Mouse (Mus musculus) small intestine, adult 2 months (tissue): Measurements from ENCODE around the gene Mapkbp1. TPM values are rescaled to one million over a fixed set of nuclear protein-coding genes. Genes with fewer than 3 reads are reported as not detected.

Experiments
- H3K27ac ChIP-seq: fragments of 200-500 bp; 2 replicates; pipeline ENCODE4 v1.5.1; 2012; ENCODE audit warnings: low read depth, low read length, control low read depth, inconsistent platforms; ENCODE audit not compliant: insufficient read depth
- H3K27me3 ChIP-seq: fragments of 200-500 bp; 2 replicates; pipeline ENCODE4 v1.6.1; 2012; ENCODE audit warnings: mild to moderate bottlenecking, moderate library complexity, low read length, inconsistent platforms; ENCODE audit not compliant: control insufficient read depth, insufficient read depth
- H3K36me3 ChIP-seq: fragments of 200-500 bp; 2 replicates; pipeline ENCODE4 v1.6.1; 2012; ENCODE audit warnings: mild to moderate bottlenecking, low read length, control low read depth, inconsistent platforms; ENCODE audit not compliant: control insufficient read depth, insufficient read depth
- H3K4me1 ChIP-seq: fragments of 200-500 bp; 2 replicates; pipeline ENCODE4 v1.6.1; 2012; ENCODE audit warnings: low read length, inconsistent platforms, mixed read lengths; ENCODE audit not compliant: control insufficient read depth, insufficient read depth, insufficient read length
- H3K4me3 ChIP-seq: fragments of 200-500 bp; 2 replicates; pipeline ENCODE4 v1.5.1; 2012; ENCODE audit warnings: low read depth, mild to moderate bottlenecking, control low read depth, inconsistent platforms, low read length, moderate library complexity
- CTCF ChIP-seq: fragments of 200-500 bp; IDR thresholded peaks from 2 replicates; pipeline ENCODE4 v1.5.1; 2012; ENCODE audit warnings: low read depth, mild to moderate bottlenecking, control low read depth, inconsistent platforms, low read length, moderate library complexity, mixed read lengths; ENCODE audit not compliant: insufficient replicate concordance, insufficient read length; ENCODE audit errors: extremely low read depth
- POLR2A ChIP-seq: fragments of 200-500 bp; IDR thresholded peaks from 2 replicates; pipeline ENCODE4 v1.6.1; 2012; ENCODE audit warnings: low read depth, mild to moderate bottlenecking, control low read depth, inconsistent platforms, low read length, moderate library complexity
- WGBS: fragments of 180-500 bp; shearing (Covaris S2); methylation state at CpG from one replicate; pipeline ENCODE4 v1.1.7; 2018; 5-methylcytosine and 5-hydroxymethylcytosine counted together
- polyA plus RNA-seq: library from polyadenylated mRNA; depleted of rRNA; stranded (reverse); fragments of >200 nt; gene quantifications from 2 replicates; pipeline ENCODE4 v1.2.3, GENCODE M21; 2012; rRNA removed

The Mapkbp1 gene
- 3.6 and 15.9 TPM in 2 replicates for polyA plus RNA-seq

- peaks cover 2% of the 10 kb centered on the region; the same call in 1 of the 2 replicates for H3K4me1 ChIP-seq
- WGBS, result under 1% methylated on average over 19 of the region's 19 CpGs
- H3K27ac ChIP-seq, result no peak within 1 kb of the TSS
- no peaks in the 10 kb centered on the region; the same call in 1 of the 2 replicates for H3K36me3 ChIP-seq
- TF ChIP-seq CTCF, result no peak
- no peak for TF ChIP-seq POLR2A
- H3K4me3 ChIP-seq, result peak within 1 kb of the TSS; percentile 73
- H3K27me3 ChIP-seq, result no peaks in the 10 kb centered on the region
Observed at GRCm38 (mm10) chr2:119972537-119972879, at the start of gene Mapkbp1. Gene Mapkbp1, plus strand, starts transcription at chr2:119972699.

GRCm38 (mm10) chr2:119970571-119970970, 1.9 kb upstream of the Mapkbp1 start:
- WGBS, result 13% methylated on average over 9 of the region's 9 CpGs
- Histone ChIP-seq H3K27ac (no peak overlapping the region), H3K27me3 (no peaks in the 10 kb centered on the region), H3K36me3 (peaks cover 3% of the 10 kb centered on the region), H3K4me1 (peaks cover 2% of the 10 kb centered on the region; the same call in 1 of the 2 replicates), H3K4me3 (no peak overlapping the region)
- TF ChIP-seq CTCF (no peak), POLR2A (no peak)

GRCm38 (mm10) chr2:119971316-119971715, 1.2 kb upstream of the Mapkbp1 start:
- no peak overlapping the region for H3K4me3 ChIP-seq
- WGBS, result 76% methylated on average over 3 of the region's 3 CpGs
- TF ChIP-seq POLR2A (no peak), CTCF (no peak)
- peaks cover 2% of the 10 kb centered on the region; the same call in 1 of the 2 replicates for H3K4me1 ChIP-seq
- no peak overlapping the region for H3K27ac ChIP-seq
- peaks cover 3% of the 10 kb centered on the region for H3K36me3 ChIP-seq
- no peaks in the 10 kb centered on the region for H3K27me3 ChIP-seq

GRCm38 (mm10) chr2:119971837-119972536, 512 bp upstream of the Mapkbp1 start:
- TF ChIP-seq POLR2A (peak; percentile 74; the same call in 1 of the 2 replicates), CTCF (no peak)
- WGBS, result 3% methylated on average over 32 of the region's 32 CpGs
- Histone ChIP-seq H3K4me3 (peak overlapping the region; percentile 73), H3K4me1 (peaks cover 2% of the 10 kb centered on the region; the same call in 1 of the 2 replicates), H3K36me3 (no peaks in the 10 kb centered on the region; the same call in 1 of the 2 replicates), H3K27ac (no peak overlapping the region), H3K27me3 (no peaks in the 10 kb centered on the region)

GRCm38 (mm10) chr2:119980343-119980986, 8.0 kb downstream of the Mapkbp1 start:
- Histone ChIP-seq H3K27ac (no peak overlapping the region), H3K36me3 (peaks cover 9% of the 10 kb centered on the region), H3K27me3 (no peaks in the 10 kb centered on the region), H3K4me3 (no peak overlapping the region), H3K4me1 (0 out of 2 replicates have a peak, but pooled peaks cover 2% of the 10 kb centered on the region)
- 91% methylated on average over 7 of the region's 7 CpGs for WGBS
- TF ChIP-seq CTCF (no peak), POLR2A (no peak)

GRCm38 (mm10) chr2:119981631-119982030, 9.1 kb downstream of the Mapkbp1 start:
- no peak overlapping the region for H3K4me3 ChIP-seq
- peaks cover 9% of the 10 kb centered on the region for H3K36me3 ChIP-seq
- no peak overlapping the region for H3K27ac ChIP-seq
- 89% methylated on average over 2 of the region's 2 CpGs for WGBS
- TF ChIP-seq POLR2A, result no peak
- TF ChIP-seq CTCF, result no peak
- 0 out of 2 replicates have a peak, but pooled peaks cover 2% of the 10 kb centered on the region for H3K4me1 ChIP-seq
- H3K27me3 ChIP-seq, result no peaks in the 10 kb centered on the region

GRCm38 (mm10) chr2:119985871-119986270, 13.4 kb downstream of the Mapkbp1 start:
- peaks cover 14% of the 10 kb centered on the region; the same call in 1 of the 2 replicates for H3K4me1 ChIP-seq
- H3K36me3 ChIP-seq, result peaks cover 9% of the 10 kb centered on the region
- no peaks in the 10 kb centered on the region for H3K27me3 ChIP-seq
- H3K27ac ChIP-seq, result no peak overlapping the region
- no peak for TF ChIP-seq CTCF
- no peak for TF ChIP-seq POLR2A
- H3K4me3 ChIP-seq, result no peak overlapping the region
- 67% methylated on average over 8 of the region's 8 CpGs for WGBS

GRCm38 (mm10) chr2:119986369-119986768, 13.9 kb downstream of the Mapkbp1 start:
- no peak overlapping the region for H3K27ac ChIP-seq
- WGBS, result 78% methylated on average over 6 of the region's 6 CpGs
- no peak overlapping the region for H3K4me3 ChIP-seq
- H3K4me1 ChIP-seq, result peaks cover 14% of the 10 kb centered on the region; the same call in 1 of the 2 replicates
- TF ChIP-seq CTCF (no peak), POLR2A (no peak)
- no peaks in the 10 kb centered on the region for H3K27me3 ChIP-seq
- H3K36me3 ChIP-seq, result peaks cover 9% of the 10 kb centered on the region
